Mouse (Mus musculus) midbrain, embryonic 16.5 days (tissue): Measurements from ENCODE around the gene Tap2. TPM values are rescaled to one million over a fixed set of nuclear protein-coding genes. Genes with fewer than 3 reads are reported as not detected.

Source experiments
- ATAC-seq: fragments of 200-750 bp; cut with Nextera tagmentation; 2 replicates; pipeline ENCODE4 v1.8.0; 2017; ENCODE audit warnings: moderate TSS enrichment
- H3K27ac ChIP-seq: fragments of 300-500 bp; sonication (generic); 2 replicates; pipeline ENCODE4 v1.5.1; 2014; ENCODE audit warnings: mild to moderate bottlenecking, low read length, mixed read lengths
- H3K27me3 ChIP-seq: fragments of 300-500 bp; sonication (generic); 2 replicates; pipeline ENCODE4 v1.6.1; 2014; ENCODE audit warnings: low read depth, low read length, mixed read lengths; ENCODE audit not compliant: control insufficient read depth, insufficient read depth
- H3K36me3 ChIP-seq: fragments of 300-500 bp; sonication (generic); 2 replicates; pipeline ENCODE4 v1.6.1; 2014; ENCODE audit warnings: mild to moderate bottlenecking, low read length, moderate library complexity, mixed read lengths; ENCODE audit not compliant: control insufficient read depth, insufficient read depth
- H3K4me1 ChIP-seq: fragments of 300-500 bp; sonication (generic); 2 replicates; pipeline ENCODE4 v1.6.1; 2014; ENCODE audit warnings: mild to moderate bottlenecking, low read length, mixed read lengths; ENCODE audit not compliant: control insufficient read depth, insufficient read depth
- H3K4me2 ChIP-seq: fragments of 300-500 bp; sonication (generic); 2 replicates; pipeline ENCODE4 v1.6.1; 2014; ENCODE audit warnings: mild to moderate bottlenecking, low read length, mixed read lengths
- H3K4me3 ChIP-seq: fragments of 300-500 bp; sonication (generic); 2 replicates; pipeline ENCODE4 v1.5.1; 2014; ENCODE audit warnings: low read depth, mild to moderate bottlenecking, low read length, moderate library complexity, mixed read lengths
- H3K9ac ChIP-seq: fragments of 300-500 bp; sonication (generic); 2 replicates; pipeline ENCODE4 v1.6.1; 2014; ENCODE audit warnings: low read depth, low read length, mixed read lengths
- H3K9me3 ChIP-seq: fragments of 300-500 bp; sonication (generic); replicated peaks from 2 replicates; pipeline ENCODE4 v1.6.1; 2014; ENCODE audit warnings: mild to moderate bottlenecking, low read length, mixed read lengths; ENCODE audit not compliant: control insufficient read depth, poor library complexity, severe bottlenecking
- WGBS: fragments of 180-500 bp; shearing (Covaris S2); extraction: QIAGEN DNeasy Blood & Tissue Kit; methylation state at CpG from one replicate; pipeline ENCODE4 v1.1.7; 2014; 5-methylcytosine and 5-hydroxymethylcytosine counted together
- polyA plus RNA-seq: library from polyadenylated mRNA; unstranded; fragments of >200 nt; fragmentation: Nextera tagmentation; extraction: Ambion mirVana; gene quantifications from 2 replicates; pipeline ENCODE4 v1.2.1, GENCODE M21; 2015

Gene Tap2
- polyA plus RNA-seq, 1 experiment from 2014 or later, result 2.3 TPM

DNA sequence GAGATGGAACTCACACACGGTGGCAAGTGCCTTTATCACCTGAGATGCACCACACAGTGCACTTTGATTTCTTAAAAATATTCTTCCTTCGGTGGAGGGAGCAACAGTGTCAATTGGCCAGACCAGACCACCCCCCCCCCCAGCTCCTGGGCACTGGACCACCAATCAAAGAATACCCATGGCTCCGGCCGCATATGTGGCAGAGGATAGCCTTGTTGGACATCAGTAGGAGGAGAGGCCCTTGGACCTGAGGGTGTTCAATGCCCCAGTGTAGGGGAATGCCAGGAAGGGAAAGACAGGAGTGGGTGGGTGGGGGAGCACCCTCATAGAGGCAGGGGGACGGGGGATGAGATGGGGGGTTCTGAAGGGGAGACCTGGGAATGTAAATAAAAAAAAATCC, 3.4 kb downstream of the Tap2 start:
- ATAC-seq, result no peak
- Histone ChIP-seq H3K27me3 (peaks cover 28% of the 10 kb centered on the region), H3K9ac (no peak overlapping the region), H3K9me3 (no peaks in the 10 kb centered on the region), H3K4me3 (no peak overlapping the region), H3K4me1 (peaks cover 4% of the 10 kb centered on the region), H3K36me3 (no peaks in the 10 kb centered on the region), H3K4me2 (no peak overlapping the region), H3K27ac (no peak overlapping the region)
- WGBS, result 82% methylated on average over 5 of the region's 5 CpGs

DNA sequence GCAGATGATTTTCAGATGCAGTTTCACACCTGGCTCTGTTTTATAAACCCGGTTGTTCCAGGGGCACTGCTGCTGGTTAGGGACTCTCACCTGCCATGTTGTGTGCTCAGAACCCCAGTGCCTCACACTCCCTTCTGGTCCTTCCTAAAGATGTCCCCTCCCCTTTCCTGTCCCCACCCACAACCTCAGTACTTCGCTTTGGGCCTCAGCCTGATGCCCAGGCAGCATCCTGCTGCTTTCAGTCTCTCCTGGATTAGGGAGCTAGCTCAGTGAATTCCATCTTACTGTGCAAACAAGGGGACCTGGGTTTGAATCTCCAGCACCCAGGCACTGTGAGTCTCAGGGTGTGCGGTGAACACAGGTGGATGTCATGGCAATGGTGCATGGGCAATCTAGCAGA, 4.1 kb downstream of the Tap2 start:
- 68% methylated on average over 3 of the region's 3 CpGs for WGBS
- Histone ChIP-seq H3K27ac (no peak overlapping the region), H3K4me1 (peaks cover 4% of the 10 kb centered on the region), H3K4me3 (no peak overlapping the region), H3K9me3 (no peaks in the 10 kb centered on the region), H3K36me3 (no peaks in the 10 kb centered on the region), H3K9ac (no peak overlapping the region), H3K27me3 (peaks cover 28% of the 10 kb centered on the region), H3K4me2 (no peak overlapping the region)
- no peak for ATAC-seq

DNA sequence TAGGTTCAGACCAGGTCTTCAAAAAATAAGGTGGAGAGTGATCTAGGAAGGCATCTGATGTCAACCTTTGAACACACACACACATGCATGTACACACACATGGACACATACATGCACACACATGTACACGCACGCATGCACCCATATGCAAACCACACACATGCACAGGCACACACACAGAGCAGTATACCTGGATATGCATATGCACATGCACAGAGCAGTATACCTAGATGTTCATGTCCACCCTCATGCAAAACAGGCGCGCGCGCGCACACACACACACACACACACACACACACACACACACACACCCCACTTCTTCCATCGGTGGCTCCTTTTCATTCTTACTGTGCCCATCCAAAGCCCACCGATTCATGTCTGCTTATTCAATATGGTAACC, 4.5 kb downstream of the Tap2 start:
- H3K27me3 ChIP-seq, result peaks cover 31% of the 10 kb centered on the region

DNA sequence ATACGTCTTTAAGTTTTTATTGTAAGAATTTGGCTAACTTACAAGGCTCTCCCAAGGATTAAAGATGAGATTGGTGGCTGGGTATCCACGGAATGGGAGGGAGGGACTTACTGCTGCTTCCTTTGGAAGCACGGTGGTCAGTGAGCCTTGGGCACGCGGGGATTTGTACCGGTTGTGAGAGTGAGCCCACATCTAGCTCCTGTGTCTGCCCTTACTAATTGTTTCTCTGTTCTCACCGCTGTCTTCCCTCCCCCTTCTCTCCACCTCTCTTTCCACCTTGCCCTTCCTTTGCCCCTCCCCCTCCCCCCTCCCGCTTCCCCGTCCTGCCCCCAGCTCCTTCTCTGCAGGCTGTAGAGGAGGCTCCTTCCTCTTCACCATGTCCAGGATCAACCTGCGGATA, 5.1 kb downstream of the Tap2 start:
- H3K27me3 ChIP-seq, result peaks cover 33% of the 10 kb centered on the region
- no peaks in the 10 kb centered on the region for H3K36me3 ChIP-seq
- H3K4me3 ChIP-seq, result no peak overlapping the region
- no peak overlapping the region for H3K9ac ChIP-seq
- H3K4me1 ChIP-seq, result peaks cover 4% of the 10 kb centered on the region
- H3K4me2 ChIP-seq, result no peak overlapping the region
- WGBS, result 28% methylated on average over 8 of the region's 10 CpGs
- ATAC-seq, result no peak
- H3K9me3 ChIP-seq, result no peaks in the 10 kb centered on the region
- H3K27ac ChIP-seq, result no peak overlapping the region

More for the DNA sequence above, 4.5 kb downstream of the Tap2 start:
- H3K27ac ChIP-seq, result no peak overlapping the region
- no peak for ATAC-seq
- no peak overlapping the region for H3K4me2 ChIP-seq
- H3K4me1 ChIP-seq, result peaks cover 4% of the 10 kb centered on the region
- no peaks in the 10 kb centered on the region for H3K9me3 ChIP-seq
- no peak overlapping the region for H3K4me3 ChIP-seq
- H3K36me3 ChIP-seq, result no peaks in the 10 kb centered on the region
- H3K9ac ChIP-seq, result no peak overlapping the region
- WGBS, result 94% methylated on average over 9 of the region's 9 CpGs

DNA sequence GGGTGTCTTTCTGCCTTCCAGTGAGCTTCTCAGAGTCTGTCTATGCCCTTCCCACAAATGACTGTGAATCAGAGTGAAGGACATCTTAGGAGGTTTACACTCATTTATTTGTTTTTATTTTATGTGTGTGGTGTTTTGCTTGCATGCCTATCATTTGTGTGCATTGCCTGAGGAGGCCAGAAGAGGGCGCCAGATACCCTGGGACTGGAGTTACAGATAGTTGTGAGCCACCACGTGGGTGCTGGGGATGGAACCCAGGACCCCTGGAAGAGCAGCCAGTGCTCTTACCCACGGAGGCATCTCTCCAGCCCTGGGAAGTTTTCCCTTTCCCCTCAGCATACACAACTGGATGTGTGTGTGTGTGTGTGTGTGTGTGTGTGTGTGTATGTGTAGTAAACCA, 6.4 kb downstream of the Tap2 start:
- no peak overlapping the region for H3K4me2 ChIP-seq
- H3K27me3 ChIP-seq, result peaks cover 41% of the 10 kb centered on the region
- H3K9me3 ChIP-seq, result no peaks in the 10 kb centered on the region
- H3K27ac ChIP-seq, result no peak overlapping the region
- H3K9ac ChIP-seq, result no peak overlapping the region
- ATAC-seq, result no peak
- WGBS, result 49% methylated on average over 3 of the region's 3 CpGs
- peaks cover 2% of the 10 kb centered on the region; the same call in 1 of the 2 replicates for H3K4me1 ChIP-seq
- no peaks in the 10 kb centered on the region for H3K36me3 ChIP-seq
- no peak overlapping the region for H3K4me3 ChIP-seq

DNA sequence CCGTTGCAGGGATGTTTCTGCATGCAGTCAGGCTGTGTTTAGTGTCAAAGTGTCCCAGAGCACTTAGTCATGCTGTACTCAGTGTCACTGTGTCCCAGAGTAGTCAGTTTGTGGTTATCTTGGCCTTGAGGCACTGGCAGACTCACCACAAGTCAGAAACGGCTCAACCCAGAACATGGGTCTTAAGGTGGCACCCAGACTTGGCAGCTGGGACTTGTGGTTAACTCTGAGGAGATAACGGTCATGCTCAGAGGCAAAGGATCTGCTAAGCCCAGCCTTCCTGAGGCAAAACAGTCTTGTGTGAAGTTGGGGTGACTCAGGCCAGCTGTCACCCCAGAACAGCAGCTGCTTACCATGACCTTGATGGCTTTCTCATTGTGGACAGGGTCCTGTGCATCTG, 7.3 kb downstream of the Tap2 start:
- WGBS, result 81% methylated on average over 3 of the region's 3 CpGs
- no peak overlapping the region for H3K4me3 ChIP-seq
- peaks cover 36% of the 10 kb centered on the region for H3K27me3 ChIP-seq
- H3K9me3 ChIP-seq, result no peaks in the 10 kb centered on the region
- no peak overlapping the region for H3K9ac ChIP-seq
- no peaks in the 10 kb centered on the region for H3K36me3 ChIP-seq
- ATAC-seq, result no peak
- H3K4me2 ChIP-seq, result no peak overlapping the region
- H3K4me1 ChIP-seq, result no peaks in the 10 kb centered on the region
- H3K27ac ChIP-seq, result no peak overlapping the region

DNA sequence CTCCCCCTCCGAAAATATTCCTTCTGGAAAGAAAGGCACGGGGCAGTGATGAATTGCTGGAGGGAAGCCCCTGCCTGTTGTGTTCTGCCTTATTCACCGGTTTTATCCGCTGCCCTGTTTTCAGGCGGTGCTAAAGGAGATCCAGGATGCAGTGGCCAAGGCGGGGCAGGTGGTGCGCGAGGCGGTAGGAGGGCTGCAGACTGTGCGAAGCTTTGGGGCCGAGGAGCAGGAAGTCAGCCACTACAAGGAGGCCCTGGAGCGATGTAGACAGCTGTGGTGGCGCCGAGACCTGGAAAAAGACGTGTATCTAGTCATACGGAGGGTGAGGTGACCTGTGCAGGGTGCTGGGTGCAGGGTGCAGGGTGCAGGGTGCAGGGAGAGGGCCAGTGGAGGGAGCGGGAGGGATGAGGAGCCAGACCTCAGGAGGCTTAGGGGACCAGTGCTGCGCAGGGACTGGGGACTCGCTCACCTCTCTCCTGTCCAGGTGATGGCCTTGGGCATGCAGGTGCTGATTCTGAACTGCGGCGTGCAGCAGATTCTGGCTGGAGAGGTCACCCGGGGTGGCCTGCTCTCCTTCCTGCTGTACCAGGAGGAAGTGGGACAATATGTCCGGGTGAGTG, 8.5 kb downstream of the Tap2 start:
- Histone ChIP-seq H3K27ac (no peak overlapping the region), H3K4me1 (no peaks in the 10 kb centered on the region), H3K4me3 (no peak overlapping the region), H3K36me3 (no peaks in the 10 kb centered on the region), H3K27me3 (peaks cover 34% of the 10 kb centered on the region), H3K9ac (no peak overlapping the region), H3K9me3 (no peaks in the 10 kb centered on the region), H3K4me2 (peak overlapping the region; percentile 15; the same call in 1 of the 2 replicates)
- ATAC-seq, result no peak
- 18% methylated on average over 21 of the region's 23 CpGs for WGBS

DNA sequence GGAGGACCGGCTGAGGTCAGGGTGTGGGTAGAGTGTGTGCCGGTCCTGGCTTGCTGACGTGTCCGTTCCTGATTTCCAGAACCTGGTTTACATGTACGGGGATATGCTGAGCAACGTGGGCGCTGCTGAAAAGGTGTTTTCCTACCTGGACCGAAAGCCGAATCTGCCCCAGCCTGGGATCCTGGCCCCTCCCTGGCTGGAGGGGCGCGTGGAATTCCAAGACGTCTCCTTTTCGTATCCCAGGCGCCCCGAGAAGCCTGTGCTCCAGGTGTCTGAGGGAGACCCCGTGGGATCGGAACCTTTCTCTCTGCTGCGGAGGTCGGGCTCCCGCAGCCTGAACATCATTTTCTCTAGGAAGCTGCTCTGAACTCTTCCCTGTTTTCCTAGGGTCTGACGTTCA, 10.6 kb downstream of the Tap2 start:
- no peak for ATAC-seq
- 39% methylated on average over 21 of the region's 21 CpGs for WGBS
- Histone ChIP-seq H3K9ac (no peak overlapping the region), H3K4me1 (no peaks in the 10 kb centered on the region), H3K27me3 (peaks cover 29% of the 10 kb centered on the region), H3K4me2 (peak overlapping the region; percentile 40), H3K9me3 (no peaks in the 10 kb centered on the region), H3K4me3 (no peak overlapping the region), H3K36me3 (no peaks in the 10 kb centered on the region), H3K27ac (no peak overlapping the region)

DNA sequence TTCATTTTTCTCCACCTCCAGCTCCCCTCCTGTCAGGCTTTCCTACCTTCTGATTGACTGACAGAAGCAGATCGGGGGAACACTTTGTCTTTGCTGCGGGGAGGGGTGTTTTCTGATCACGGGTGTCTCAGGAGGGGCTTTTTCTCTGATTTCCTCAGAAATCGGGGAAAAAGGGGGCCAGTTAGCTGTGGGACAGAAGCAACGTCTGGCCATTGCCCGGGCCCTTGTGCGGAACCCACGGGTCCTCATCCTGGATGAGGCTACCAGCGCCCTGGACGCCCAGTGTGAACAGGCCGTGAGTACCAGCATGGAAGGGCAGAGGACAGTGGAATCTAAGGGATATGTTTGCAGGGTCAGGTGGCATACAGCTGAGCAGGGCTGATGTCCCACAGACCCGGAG, 11.8 kb downstream of the Tap2 start:
- H3K9ac ChIP-seq, result no peak overlapping the region
- H3K4me3 ChIP-seq, result no peak overlapping the region
- no peaks in the 10 kb centered on the region for H3K9me3 ChIP-seq
- no peak overlapping the region for H3K27ac ChIP-seq
- H3K4me1 ChIP-seq, result no peaks in the 10 kb centered on the region
- no peaks in the 10 kb centered on the region for H3K36me3 ChIP-seq
- H3K27me3 ChIP-seq, result peaks cover 29% of the 10 kb centered on the region
- no peak overlapping the region for H3K4me2 ChIP-seq
- 87% methylated on average over 12 of the region's 12 CpGs for WGBS
- no peak for ATAC-seq
